Mouse (Mus musculus) CH12F3 (cell line): ENCODE data around the gene Ppp2r5e.

Experiments used
- in situ Hi-C: fragments of 300-500 bp; cut with MboI; formaldehyde crosslinking; loops from 2 replicates; pipeline ENCODE4 v1.14.3; 2020; ENCODE audit warnings: low sequenced_read_pairs

Ppp2r5e gene

GRCm38 (mm10) chr12:75579076-75579475, 17.0 kb downstream of the Ppp2r5e start:
- in situ Hi-C loops: no loop called here

DNA sequence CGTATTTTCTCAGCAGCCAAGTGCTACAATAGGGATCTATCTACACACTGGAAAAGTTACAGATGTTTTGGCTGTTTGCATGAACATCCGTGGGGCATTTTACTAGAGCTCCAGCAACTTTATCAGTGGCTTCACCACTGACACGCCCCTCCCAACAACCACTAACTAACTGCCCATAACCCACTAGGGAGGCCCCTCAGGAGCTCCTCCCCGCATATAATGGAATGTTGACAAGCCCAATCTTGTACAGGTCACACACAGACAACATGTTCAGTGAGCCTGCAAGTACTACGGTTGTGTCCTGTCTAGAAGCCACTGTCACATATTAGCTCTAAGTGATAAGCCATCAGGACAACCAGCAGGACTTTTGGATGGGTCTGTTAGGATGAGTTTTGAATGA, 18.8 kb downstream of the Ppp2r5e start:
- in situ Hi-C loops: no loop called here

GRCm38 (mm10) chr12:75572271-75572670, 23.8 kb downstream of the Ppp2r5e start:
- in situ Hi-C loops: no loop called here

- in situ Hi-C loops: no loop called here
These were observed 25.9 kb downstream of the Ppp2r5e start for GRCm38 (mm10) chr12:75570138-75570537.

GRCm38 (mm10) chr12:75567745-75568144, 28.3 kb downstream of the Ppp2r5e start:
- in situ Hi-C loops: no loop called here

DNA sequence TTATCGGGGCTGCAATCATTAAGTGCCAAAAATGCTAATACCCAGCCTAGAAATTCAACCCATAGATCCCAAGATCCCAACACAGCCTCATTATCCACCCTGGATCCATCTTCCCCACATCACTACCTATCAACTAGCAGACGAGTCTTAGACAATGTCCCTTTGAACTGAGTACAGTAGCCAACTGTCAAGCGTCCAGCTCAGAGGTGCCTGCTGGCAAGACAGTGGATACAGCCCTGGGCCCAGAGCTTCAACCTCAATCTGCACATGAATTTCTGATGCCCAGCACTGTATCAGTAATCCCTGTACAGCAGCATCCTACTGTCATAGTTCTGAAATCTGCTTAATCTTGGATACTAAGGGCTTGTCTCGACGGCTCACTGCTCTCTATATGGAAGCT, 30.3 kb downstream of the Ppp2r5e start:
- in situ Hi-C loops: no loop called here

DNA sequence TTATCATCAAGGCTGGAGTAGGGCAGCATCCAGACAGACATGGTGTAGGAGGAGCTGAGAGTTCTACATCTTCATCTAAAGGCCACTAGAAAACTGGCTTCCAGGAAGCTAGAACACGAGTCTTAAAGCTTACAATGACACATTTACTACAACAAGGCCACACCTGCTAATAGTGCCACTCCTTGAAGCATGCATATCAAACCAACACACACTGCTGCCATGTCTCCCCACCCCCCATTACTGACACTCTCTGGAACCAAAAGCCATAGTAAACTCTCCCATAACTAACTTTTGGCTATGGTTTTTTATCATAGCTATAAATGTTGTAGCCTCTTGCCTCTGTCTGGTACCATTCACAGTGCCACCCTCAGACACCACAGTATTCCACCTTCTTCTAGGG, 31.5 kb downstream of the Ppp2r5e start:
- in situ Hi-C loops: no loop called here

DNA sequence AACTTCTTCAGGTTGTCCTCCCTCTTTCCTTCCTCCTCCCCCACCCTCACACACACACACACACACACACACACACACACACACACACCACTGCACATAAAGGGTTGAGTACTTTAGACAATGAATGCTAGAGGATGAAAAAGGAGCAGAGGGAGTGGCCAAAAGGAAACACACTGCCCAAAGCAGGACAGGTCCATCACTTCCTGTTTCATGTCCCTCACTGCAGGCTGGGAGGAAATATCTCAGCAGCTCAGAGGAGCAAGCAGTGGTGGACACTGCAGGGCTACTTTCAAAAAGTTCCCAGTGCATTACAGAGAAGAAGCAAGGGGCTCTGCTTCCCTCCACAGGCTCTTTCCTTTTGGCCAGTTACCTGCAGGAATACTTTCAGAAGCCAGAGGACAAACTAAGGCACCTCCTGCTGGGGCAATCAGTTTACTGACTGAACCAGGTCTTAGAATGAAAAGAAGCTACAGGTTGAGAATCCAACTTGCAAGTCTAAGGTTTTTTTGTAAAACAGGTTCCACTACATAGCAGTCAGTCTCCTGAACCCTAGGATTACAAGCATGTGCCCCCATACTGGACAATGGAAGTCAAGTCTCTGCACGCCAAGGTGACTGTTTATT, 32.9 kb downstream of the Ppp2r5e start:
- in situ Hi-C loops: no loop called here

DNA sequence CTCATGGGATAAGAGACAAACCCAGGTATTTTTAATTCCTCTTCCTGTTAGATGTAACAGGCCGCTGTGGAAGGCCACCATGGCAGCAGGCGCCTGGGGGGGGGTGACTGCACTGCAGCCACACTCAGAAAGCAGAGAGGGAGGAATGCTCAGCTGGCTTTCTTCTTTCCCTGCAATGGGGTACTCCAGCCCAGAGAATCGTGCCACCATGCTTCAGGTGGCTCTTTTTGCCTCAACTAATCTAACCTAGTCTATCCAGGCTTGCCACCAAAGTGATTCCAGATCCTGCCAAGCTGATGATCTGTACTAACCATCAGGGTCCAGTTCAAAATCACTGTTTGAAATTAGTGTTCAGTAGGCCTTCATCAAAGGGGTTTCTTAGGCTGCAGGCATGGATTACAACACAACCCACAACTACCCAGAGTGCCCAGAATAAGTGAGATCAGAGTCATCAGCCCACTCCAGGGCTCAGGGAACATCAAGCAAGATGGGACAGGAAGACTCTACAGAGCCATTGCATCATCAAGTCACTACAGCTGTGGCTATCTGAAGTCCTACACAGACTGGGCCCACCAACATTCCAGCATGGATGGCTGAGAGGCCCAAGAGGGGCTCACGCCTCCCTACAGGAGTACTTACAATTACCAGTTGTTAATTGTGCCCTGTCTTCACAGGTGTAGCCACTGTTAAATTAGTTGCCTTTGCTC, 35.2 kb downstream of the Ppp2r5e start:
- in situ Hi-C loops: no loop called here

GRCm38 (mm10) chr12:75559196-75559595, 36.8 kb downstream of the Ppp2r5e start:
- in situ Hi-C loops: no loop called here

DNA sequence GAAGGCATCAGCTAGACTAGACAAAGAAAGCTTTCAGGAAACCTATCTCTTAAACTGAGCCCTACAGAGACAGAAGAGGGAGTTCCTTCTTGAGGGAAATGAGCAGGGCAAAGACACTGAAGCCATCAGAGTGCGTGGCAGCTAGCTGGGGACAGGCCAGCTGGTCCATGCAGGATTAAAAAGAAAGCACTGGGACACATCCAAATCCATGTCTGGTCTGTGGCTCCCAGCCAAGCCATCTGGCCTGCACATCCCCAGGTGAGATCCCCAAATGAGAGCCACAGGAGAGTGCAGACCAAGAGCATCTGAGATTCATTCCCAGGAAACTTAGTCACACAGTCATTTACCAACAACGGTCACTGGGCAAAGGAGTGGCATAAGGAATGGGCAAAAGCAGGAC, 38.2 kb downstream of the Ppp2r5e start:
- in situ Hi-C loops: no loop called here

- in situ Hi-C loops: no loop called here
These were observed 41.0 kb downstream of the Ppp2r5e start for GRCm38 (mm10) chr12:75555032-75555431.

- in situ Hi-C loops: no loop called here
These were observed 43.7 kb downstream of the Ppp2r5e start for GRCm38 (mm10) chr12:75552296-75552695.

GRCm38 (mm10) chr12:75551671-75552070, 44.4 kb downstream of the Ppp2r5e start:
- in situ Hi-C loops: no loop called here

GRCm38 (mm10) chr12:75548999-75549398, 47.0 kb downstream of the Ppp2r5e start:
- in situ Hi-C loops: no loop called here

DNA sequence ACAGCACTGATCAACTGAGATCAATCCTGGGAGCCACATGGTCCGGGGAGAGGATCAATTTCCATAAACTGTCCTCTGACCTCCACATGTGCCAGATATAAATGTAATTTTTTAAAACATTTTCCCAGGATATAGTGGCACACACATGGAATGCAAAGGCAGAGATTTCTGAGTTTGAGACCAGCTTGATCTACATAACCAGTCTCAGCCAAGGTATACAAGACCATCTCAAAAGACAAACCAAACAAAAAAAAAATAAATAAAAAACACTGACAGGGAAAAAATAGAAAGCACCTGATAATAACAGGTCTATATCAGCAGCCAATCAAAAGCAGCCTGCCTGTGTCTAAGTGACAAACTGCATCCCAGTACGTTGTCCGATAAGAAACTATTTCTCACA, 48.9 kb downstream of the Ppp2r5e start:
- in situ Hi-C loops: no loop called here

DNA sequence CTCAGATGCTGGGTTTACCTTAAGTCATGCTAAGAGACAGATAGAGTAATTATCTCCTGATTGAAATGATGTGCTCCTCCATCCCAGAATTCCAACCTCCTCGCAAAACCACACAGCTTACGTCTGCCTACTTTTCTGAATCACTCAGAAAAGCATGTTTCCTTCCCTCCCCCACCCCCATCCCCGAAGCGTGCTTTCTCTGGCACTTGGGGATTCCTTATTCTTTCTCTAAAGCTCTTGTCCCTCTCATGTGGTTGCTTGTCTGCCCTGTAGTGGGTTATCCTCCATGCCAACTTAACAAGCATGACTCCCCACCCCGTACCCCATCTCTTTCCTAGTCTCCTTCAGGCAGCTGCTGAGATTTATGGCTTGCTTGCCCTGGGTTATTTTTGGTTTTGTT, 49.8 kb downstream of the Ppp2r5e start:
- in situ Hi-C loops: no loop called here

DNA sequence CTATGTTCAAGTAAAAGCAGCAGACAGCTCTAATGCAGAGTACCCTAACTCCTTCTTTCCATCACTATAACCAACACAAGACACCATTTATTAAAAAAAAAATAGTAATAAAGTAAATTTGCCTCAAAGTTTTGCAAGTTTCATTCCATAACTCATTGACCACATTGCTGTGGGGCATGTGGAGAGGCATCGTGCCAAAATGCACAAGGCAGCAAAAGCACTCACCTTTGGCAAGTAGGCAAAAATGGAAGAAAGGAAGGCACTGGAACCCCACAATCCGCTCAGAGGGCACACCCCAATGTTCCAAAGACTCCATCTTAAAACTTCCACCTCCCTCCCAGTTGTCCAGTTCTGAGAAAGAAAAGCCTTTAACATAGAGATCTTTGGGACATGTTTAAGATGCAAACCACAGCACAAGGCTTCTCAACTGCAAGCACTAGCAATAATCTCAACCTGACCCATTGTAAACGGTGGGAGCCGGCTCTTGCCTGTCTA, 50.6 kb downstream of the Ppp2r5e start:
- in situ Hi-C loops: no loop called here

DNA sequence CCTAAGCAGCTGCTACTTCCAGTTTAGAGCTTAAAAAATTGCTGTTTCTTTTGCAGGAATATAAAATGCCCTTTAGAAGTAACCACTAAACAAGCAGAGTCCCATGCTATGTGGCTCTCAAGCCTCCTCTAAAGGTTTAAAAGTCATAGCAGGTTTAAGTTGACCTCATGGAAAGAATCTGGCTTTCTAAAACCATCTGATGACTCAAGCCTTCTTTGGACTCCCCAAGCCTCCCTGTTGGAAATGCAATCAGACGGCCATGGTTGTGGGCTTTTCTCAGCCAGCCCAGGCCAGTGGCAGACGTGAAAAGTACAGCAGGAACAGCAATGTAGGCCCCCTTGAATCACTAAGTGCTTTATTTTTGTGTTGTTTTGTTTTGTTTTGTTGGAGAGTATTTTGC, 51.4 kb downstream of the Ppp2r5e start:
- in situ Hi-C loops: no loop called here

DNA sequence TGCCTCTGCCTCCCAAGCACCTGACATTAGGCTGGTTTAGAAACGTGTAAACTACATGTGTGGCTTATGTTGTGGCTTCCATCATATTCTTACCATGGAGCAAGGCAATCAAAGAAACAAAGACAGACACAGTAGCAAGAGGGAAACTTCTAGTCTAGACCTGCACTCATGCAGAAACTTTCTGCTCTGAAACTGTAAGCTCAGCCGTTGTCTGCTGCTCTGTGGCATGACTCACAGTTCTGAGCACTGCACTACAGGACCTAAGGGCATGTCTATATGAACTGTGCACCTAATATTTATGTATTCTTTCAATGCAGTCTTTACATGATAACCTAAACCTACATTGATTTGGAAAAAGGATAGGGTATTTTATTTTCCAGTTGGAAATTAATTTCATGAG, 51.8 kb downstream of the Ppp2r5e start:
- in situ Hi-C loops: no loop called here

DNA sequence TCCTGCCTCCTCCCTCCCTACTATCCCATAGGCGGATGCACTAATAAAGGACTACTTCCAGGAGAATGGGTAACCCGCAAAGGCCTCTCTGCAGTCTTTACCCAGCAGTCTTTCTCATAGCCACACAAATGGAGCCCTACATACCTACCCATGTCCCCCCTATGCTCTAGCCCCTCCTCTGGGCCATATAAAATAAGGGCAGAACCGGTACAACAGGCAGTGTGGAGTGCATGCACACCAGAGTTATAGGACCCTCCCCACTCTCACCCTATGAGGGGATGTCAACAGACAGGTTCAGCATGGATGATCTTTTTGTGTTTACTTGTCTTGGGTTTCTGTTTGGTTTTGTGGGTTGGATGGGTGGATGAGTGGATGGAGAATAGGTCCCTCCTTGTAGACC, 52.7 kb downstream of the Ppp2r5e start:
- in situ Hi-C loops: no loop called here

DNA sequence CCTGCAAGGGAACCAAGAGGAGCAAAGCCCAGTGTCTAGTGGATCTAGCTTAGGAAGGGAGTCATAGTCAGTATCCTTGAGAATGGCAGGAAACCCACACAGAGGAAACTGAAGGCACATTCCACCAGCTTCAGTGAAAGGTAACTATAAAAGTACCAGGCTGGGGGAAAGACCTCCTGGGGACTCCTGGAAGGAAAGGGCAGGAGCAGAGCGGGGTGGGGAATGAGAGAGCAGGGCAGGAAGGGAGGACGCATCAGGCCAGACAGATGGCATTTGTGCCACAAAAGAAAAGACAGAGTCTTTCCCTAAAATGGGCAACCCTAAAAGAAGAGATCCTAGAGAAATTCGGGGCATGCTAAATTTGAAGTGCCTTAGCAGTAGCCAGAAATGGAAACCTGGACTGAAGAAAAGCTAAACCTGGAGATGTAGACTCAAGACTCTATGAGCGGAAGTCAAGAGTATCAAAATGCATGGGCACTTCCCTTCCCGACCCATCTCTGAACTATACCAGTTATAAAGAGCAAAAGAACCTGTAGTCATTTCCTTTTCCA, 55.3 kb downstream of the Ppp2r5e start:
- in situ Hi-C loops: no loop called here
